Mouse (Mus musculus) adrenal gland, adult 2 months (tissue): ENCODE data around the gene Kctd20. TPM values are rescaled to one million over a fixed set of nuclear protein-coding genes. Genes with fewer than 3 reads are reported as not detected.

Source experiments
- DNase-seq: peaks from one replicate; pipeline ENCODE4 v3.0.0; 2021
- long read RNA-seq: library from polyadenylated mRNA; stranded (forward); transcript quantifications from one replicate; pipeline ENCODE4 v2.0.0, GENCODE M21; 2021
- polyA plus RNA-seq: library from polyadenylated mRNA; depleted of rRNA; stranded (reverse); fragments of >200 nt; gene quantifications from 2 replicates; pipeline ENCODE4 v1.2.3, GENCODE M21; 2012; rRNA removed
- total RNA-seq, 2 experiments: library from RNA; stranded (reverse); gene quantifications; 2 replicates each; pipeline ENCODE4 v1.2.3; 2021

Gene Kctd20
- 10 to 100 TPM; 48.2 to 63.7 TPM for total RNA-seq
- polyA plus RNA-seq = 23.5 and 32.7 TPM in 2 replicates
- long read RNA-seq, full-length matches to known transcripts = 61 of 70 reads
- long read RNA-seq, partial matches to known transcripts = 3 of 70 reads
- long read RNA-seq, other reads (novel, unspliced or antisense) = 6 of 70 reads

DNA sequence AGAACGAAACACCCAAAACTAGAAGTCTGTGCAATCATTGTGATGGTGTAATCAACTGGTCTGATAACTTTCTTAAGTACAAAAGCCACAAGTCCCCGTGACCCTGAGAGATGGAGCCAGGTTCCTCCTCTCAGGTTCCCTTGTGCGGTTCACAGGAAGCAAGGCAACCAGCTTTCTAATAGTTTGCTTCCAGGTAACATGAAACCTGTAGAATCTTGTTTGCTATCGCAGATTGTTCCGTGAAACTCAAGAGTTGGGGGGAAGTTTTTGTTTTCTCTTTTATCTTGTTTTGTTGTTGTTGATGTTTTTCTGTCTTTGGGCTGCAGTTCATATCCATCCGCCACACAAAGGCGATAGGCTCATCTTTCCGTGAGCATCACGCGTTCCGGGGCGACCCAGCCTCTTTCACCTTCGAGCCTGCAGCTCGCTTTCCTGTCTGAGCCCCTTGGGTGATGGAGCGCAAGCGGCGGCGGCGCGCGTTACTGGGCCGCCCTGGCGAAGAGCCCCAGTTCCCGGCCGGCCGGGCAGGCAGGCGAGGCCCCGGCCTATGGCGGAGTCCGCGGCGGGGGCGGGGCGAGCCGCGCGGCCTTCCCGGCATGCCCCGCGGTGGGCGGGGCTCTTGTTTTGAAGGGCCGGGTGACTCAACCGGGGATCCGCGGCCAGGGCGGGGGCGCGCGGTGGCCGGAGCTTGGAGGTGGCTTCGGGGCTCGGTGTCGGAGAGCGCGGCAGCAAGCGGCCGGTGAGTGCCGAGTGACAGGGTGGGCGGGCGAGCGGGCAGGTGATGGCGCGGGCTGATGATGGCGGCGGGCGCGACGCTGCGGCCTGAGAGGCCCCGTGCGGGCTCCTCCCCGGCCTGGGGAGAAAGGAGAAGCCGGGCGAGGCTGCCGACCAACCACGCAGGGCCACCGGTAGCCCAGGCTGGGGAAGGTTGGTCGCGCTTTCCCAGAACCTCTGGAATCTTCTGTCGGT lies at the start of gene Kctd20:
Gene Kctd20 (plus strand): TSS at position 120 of the 969 bp plus-strand sequence.
- peak; percentile 97 for DNase-seq

DNA sequence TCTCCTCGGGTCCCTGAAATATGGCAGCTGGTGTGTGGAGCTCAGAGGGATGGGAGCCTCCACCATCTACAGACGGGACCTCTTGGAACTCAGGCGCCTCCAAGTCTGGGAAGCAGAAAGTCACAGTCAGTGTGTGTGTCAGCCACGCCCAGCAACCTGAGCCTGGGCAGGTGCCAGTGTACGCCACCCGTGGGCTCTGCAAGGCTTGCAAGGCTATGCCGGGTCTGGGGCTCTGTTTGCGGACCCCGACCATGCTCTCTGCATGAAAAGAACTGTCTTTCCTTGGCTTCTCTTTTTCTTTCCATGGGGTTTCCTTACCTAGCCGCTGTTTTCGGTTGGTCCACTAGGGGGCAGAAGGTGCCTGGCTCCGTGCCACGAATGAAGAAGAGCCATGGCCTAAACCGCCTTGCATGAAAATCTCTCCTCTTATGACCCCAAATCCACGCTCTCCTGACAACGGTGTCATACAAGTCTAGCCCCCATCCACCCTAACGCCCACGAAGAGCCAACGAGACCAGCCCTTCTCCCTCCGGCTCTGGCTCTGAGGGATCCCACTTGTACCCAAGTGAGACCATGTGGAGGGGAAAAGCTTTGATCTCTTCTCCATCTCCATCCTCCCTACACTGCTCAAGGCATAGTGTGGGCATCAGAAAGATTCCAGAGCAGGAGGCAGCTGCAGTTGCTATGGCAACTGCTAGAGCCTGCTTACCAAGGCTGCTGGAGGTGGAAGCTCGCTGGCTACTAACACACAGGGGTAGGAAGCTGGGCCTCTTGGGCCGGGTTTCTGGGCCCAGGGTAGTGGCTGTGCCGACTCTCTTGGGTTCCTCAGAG lies 47.0 kb upstream of the Kctd20 start:
- DNase-seq = peak; percentile 64

DNA sequence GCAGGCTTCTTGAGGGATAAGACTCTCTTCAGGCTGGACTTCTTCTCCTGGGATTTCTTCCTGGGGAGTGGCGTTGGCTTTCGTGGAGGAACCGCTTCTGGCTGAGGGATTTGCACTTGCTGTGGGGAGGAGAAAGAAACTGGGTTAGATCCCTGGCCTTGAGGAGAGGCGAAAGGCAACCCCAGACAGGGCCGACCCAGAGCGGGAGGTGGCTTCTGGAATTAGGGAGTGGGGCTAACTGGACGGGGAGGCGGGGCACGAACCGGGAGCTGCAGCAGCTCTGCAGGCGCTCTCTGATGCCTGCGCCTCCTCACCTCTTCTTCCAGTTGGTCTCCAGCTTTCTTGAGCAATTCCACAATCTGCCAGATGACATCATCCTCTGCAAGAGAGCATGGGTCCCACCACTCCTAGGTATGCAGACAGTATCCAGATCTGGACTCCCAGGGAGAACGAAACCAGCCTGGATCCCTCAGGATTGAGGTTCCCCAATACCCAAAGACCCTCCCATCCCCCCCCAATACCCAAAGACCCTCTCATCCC lies 46.3 kb upstream of the Kctd20 start:
- DNase-seq = no peak

DNA sequence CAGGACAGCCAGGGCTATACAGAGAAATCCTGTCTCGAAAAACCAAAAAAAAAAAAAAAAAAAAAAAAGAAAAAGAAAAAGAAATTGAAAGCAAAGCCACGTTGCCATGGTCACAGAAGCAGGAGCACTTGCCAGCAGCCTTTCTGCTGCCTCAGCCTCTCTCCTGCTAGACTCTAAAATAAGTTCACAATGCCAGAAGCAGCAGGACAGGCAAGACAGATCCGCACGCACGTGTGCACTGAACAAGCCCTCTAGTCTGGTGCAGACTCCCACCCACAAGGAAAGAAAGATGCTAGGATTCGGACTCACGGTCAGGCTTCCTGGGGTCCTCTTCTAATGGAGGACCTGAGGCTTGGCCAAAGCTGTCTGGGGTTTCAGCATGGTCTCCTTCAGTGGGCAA lies 43.8 kb upstream of the Kctd20 start:
- no peak for DNase-seq

DNA sequence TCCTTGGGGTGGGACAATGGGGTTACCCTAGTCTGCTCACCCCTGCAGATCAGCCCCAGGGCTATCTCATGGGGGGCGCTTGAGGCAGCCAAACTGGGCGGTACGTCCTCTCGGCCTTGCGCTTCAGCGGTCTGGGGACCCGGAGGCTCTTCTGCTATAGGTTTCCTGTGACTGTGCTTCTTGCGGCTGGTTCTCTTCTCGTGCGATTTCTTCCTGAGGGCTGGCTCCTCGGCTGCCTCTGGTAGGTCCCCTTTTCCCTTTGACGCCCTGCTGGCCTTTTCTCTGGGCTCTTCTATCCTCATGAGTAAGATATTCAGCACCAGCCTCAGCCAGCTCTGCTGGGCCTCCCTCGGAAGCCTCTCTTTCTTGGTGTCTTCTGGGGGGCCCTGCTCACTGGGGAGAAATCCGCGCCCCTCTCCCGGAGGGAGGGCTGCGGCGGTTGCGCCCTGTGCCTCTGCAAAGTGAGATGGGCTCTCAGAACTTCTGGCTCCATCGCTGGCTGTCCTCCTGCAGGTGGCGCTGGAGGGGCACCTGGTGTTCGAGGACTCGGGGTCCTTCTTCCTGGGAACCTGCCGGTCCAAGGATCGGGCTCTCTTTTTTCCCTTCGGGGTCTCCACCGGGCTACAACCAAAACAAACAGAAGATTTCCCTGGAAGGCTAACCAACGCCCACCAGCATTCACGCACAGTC lies 42.4 kb upstream of the Kctd20 start:
- no peak for DNase-seq

DNA sequence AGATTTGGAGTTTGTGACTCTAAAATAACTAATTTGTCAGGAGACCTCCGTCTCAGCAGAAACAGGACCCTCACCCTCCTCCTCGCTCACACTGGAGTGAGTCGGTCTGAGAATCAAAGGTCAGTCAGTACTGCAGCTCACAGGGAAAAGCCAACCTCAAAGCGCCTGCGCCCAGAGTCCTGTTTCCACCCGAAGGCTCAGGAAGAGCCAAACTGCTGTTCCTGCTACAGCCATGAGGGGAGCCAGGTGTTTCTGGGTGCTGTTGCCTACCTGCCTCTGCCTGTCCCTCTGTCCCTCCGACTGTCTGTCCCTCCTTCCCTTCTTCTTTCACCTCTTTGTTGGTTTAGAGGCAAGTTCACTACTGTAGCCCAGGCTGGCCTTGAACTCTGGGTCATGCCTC lies 41.6 kb upstream of the Kctd20 start:
- no peak for DNase-seq

DNA sequence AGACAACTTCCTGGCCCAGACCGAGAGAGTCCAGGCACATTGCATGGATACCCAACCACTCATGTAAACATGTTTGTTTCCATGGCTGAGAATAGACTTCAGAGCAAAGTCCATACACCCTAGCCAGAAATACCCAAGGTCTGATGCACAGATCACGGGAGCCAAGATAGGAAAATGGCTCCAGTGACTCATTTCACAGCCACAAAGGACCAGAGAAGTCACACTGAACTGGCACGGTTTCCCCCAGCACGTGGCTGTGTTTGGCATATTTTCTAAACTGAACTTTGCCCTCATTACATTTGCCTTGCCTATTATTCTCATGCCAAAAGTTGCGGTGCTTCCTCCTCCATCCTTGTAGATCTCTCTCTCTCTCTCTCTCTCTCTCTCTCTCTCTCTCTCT lies 38.5 kb upstream of the Kctd20 start:
- peak; percentile 79 for DNase-seq

DNA sequence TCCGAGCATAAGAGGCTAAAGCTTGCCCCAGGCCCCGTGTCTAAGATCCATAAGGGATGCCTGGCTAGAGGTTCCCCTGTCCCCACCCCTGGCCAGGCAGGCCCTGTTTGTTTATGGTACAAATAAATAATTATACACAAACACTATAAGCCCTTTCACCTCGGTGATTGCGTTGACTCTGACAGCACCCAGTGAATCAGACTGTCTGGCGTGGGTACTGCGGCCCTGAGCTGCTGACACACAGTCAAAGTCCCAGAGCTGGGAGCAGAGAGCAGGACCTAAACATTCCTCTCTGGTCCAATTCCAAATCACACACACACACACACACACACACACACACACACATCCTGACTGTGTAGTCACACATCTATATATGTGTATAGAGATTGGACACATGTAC lies 37.8 kb upstream of the Kctd20 start:
- DNase-seq = peak; percentile 61

DNA sequence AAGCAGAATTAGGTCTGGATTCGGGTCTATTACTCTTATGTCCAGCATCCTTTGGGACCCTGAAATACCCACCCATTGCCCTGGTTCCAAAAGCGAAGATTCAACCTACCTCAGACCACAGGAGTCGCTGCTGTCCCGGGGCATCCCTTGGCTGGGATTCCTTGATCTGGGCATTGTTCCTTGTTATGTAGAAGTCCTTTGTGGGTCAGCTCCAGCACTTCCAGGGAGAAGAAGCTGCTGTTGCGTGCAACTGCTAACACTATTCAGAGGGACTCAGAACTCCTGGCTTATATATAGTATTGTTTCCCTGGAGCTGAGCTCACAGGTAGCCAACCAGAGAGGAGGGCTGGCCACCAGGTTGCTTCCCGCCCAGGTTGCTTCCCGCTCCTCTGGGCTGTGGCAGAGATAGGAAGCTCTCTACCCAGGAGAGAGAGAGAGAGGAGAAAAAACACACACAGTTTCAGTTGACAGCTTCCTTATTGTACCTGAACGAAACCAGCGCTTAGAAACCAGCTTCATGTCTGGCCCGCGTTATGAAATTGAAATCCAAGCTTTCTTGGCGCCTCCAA lies 36.6 kb upstream of the Kctd20 start, which contains the start of gene 4930539E08Rik:
Gene 4930539E08Rik (minus strand): TSS at position 265 of the 569 bp plus-strand sequence.
- DNase-seq = no peak

DNA sequence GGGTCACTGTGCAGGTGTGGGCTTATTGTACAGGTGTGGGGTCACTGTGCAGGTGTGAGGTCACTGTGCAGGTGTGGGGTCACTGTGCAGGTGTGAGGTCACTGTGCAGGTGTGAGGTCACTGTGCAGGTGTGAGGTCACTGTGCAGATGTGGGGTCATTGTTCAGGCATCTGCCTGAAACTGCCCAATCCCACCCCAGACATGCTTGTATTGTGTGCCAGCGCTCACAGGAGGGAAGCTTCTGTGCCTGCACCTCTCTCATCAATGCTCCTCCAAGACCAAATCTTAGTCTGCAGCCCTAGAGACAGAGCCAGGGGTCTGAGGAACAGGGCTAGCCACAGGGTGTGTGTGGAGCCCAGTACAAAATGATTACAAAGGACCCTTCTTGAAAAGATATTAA lies 35.2 kb upstream of the Kctd20 start:
- DNase-seq = no peak

DNA sequence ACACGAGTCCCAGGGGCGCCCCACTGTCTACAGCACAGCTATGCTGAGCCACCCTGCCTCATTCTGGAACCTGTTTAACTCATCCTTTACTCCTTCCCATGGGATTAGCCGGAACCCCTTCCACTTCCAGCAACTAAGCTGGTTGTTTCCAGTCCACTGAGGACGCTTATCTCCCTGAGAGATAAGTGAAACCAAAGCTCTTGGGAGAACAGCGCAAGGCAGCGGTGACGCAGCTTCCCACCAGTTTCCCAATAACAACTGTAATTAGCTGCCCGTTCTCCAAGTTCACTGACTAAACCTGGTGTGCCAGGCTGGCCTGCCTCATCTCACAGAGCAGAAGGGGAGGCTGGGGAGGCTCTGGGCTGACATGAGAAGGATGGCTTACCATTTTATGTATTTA lies 30.7 kb upstream of the Kctd20 start:
- DNase-seq = peak; percentile 53

DNA sequence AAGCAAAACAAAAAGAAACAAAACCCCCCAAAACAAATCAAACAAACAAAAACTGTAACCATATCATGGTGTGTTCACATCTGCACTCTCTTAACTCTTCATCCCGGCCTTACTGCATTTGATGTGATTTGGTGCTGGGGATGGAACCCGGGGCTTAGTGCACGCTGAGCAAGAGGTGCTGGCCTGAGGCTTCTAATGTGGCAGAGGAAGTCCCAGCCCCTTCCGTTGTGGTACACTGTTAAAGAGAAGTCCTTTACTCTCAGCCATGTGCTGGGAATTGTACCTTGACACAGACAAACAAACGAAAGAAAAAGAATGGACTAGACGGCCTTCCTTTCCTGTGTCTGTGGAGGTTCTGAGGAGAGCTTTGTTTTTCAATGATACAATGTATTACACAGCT lies 29.7 kb upstream of the Kctd20 start:
- no peak for DNase-seq

DNA sequence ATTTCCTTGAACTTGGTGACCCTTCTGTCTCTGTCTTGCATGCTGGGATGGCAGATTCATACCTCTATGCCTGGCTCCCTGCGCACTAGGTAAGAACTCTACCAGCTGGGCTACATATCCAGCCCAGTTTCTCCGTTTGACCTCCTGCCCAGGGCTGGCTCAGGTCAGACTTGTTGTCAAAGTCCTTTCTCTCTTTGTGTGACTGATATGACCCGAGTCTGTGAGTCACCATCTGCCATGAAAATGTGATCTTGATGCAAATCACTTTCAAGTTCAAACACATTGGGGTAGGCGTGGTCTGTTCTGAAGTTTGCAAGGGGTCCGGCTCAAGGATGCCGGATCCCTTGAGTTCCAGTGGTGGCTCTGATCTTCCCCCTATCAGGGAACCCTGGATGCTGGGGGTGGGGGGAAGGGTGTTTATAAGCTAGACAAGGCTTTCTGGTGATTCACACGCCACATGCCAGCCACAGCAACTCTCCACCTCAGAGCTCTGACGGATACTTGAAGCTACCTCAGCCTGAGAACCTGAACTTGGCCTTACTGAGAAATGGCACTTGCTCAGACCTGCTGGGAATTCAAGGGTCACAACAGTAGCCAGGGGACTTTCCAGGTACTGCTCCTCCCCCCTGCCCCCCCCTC lies 26.7 kb upstream of the Kctd20 start:
- peak; percentile 62 for DNase-seq

DNA sequence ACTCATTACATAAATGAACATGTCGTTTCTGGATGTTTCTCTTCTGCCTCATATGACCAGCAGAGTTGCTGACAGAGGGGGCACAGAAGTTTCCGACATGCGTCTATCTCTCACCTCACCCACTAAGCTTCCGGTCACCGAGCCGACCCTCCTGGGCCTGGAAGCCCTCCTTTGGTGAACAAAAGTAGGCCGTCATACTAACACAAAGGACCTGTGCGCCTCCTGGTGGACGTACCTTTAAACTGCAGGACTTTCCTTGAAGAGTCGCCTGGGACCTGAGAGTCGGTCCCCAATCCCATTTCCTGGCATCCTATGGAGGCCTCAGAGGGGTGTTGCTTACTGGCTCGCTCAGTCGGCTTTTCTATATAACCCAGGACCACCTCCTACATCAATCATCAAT lies 25.4 kb upstream of the Kctd20 start:
- DNase-seq = peak; percentile 75

DNA sequence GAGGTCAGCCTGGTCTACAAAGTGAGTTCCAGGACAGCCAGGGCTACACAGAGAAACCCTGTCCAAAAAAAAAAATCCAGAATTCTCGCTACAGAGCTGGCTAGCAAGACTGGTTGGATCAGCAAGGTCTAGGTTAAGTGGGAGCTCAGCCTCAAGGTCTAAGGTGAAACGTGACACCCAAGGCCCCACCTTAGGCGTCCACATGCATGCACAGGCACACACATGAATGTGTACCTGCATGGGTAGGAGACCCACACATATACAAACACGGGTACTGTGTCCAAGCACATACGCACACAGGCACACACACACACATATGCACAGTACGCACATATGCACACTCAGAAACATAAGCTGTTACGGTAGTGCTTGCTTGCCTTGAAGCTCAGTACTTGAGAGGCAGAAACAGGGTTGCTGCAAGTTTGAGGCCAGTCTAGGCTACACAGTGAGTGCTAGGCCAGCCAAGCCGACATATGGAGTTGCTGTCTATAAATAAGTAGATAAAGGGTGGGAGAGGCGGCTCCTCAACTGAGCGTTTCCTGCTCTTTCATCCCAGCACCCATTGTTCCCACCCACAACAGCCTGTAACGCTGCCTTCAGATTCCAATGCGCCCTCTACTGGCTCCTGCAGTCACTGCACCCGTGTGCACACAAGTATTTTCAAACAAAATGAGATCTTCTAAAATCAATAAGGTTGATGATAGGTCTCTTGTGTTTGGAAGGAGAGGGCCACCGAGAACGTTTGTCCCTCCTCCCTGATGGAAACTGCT lies 24.7 kb upstream of the Kctd20 start:
- DNase-seq = peak; percentile 48

DNA sequence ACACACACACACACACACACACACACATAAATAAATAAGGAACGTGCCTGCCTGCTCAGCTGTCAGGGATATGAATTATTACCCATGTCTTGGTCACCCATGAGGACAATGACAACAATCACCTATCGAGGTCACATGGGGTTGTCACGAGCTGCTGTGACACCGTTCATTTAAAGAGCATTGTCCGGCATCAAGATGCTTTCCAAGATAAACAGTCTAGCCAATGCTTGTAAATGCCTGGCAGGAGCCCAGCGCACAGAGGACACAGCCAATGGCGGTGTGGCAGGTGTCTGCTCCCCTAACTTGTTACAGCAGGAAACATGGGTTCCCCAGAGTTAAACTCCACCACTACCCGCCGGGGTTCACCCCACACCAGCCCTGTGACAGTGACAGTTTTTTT lies 23.7 kb upstream of the Kctd20 start:
- no peak for DNase-seq

DNA sequence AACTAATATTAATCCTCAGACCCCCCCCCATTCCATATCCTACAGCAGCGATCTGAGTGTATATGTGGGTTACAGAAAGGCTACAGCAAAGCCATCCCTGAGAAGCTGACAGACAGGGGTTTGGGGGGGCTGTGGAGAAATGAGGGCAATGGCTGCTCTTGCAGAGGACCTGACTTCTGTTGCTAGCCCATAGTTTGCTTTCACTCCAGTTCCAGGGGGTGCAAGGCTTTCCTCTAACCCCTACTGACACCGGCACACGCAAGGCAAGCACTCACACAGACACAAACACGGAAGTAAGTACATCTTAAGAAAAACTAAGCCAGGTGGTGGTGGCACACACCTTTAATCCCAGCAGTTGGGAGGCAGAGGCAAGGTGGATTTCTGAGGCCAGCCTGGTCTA lies 22.4 kb upstream of the Kctd20 start:
- DNase-seq = no peak

DNA sequence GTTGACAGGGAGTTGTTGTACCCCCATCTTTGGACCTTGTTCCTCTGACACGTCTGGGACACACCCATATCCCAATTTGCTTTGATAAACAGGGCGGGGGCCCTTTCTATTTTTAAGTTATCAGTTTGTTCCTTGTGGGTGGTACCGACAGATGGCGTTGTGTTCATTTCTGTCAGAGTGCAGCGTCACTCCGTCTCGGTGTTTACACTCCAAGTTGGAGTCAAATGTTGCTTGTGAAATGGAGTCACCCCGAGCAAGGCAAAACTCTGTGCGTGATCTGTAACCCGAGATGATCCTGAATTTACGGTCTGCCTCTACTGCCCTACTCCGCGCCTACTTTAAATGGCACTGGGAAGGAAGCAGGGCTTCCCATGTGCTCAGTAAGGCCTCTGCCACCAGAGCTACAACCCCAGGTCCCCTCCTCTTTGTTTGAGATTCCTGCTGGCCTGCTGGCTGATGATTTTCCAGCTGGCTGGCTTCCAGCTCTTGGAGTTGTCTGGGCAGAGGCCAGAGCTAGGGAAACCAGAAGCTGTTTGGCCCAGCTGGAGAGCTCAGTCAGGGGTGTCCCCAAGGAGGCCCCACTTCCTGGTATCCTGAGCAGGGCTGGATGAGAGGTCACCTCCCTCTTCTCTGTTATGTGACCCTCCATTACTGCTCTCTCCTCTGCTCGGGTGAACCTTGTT lies 21.2 kb upstream of the Kctd20 start:
- DNase-seq = peak; percentile 94
